ENCODE assay signal across 19 mouse cellular contexts in the genomic region with DNA sequence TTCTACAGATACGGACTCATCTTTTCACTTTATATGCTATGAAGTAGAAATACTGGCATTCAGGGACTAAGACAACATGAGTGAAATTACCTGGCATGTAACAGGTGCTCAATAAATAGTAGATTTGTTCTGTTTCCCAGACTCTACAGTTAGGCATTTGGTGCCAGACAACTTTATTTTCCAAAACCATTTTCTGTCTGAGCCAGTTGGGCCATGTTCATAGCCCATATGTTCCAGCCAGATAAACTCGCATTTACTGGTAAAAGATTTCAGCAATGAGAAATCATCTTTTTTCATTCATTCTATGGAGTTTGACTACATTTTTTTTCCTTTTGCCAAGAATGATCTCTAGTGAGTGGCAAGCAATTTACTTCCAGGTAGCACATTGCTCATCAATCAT.
"Had no signal": no experiment of that assay in that cellular context is flagged by ENCODE, and none has a peak within 500 bp of the region (broad histone marks: within the 10 kb centered on the region; RNA-seq: fewer than 3 reads in every experiment).

No protein-coding gene starts in this region.

- H3K27ac ChIP-seq: kidney, postnatal 0 days; limb, embryonic 10.5 days; limb, embryonic 13.5 days; liver, embryonic 12.5 days; liver, embryonic 15.5 days; lung, embryonic 15.5 days; midbrain, embryonic 12.5 days; midbrain, embryonic 15.5 days; neural tube, embryonic 13.5 days had no signal

- H3K4me2 ChIP-seq: limb, embryonic 13.5 days; liver, embryonic 12.5 days; liver, embryonic 15.5 days; lung, embryonic 15.5 days; midbrain, embryonic 12.5 days; midbrain, embryonic 15.5 days; neural tube, embryonic 13.5 days had no signal

- H3K9ac ChIP-seq: limb, embryonic 13.5 days; liver, embryonic 12.5 days; liver, embryonic 15.5 days; lung, embryonic 15.5 days; midbrain, embryonic 12.5 days; midbrain, embryonic 15.5 days; neural tube, embryonic 13.5 days had no signal

- DNase-seq: kidney, adult 18-20 months; kidney, postnatal 25 days; liver; lung, adult 18-20 months; lung, postnatal 10 days; lung, postnatal 4 days; thymus, adult 2 months; thymus, postnatal 14 days; thymus, postnatal 4 days had no signal

- H3K36me3 ChIP-seq: limb, embryonic 10.5 days; limb, embryonic 13.5 days; liver, embryonic 12.5 days; liver, embryonic 15.5 days; lung, embryonic 15.5 days; midbrain, embryonic 12.5 days; midbrain, embryonic 15.5 days; neural tube, embryonic 13.5 days had no signal

- H3K27me3 ChIP-seq: limb, embryonic 13.5 days; liver, embryonic 12.5 days; liver, embryonic 15.5 days; lung, embryonic 15.5 days; midbrain, embryonic 12.5 days; midbrain, embryonic 15.5 days; neural tube, embryonic 13.5 days had no signal

- H3K4me1 ChIP-seq: limb, embryonic 10.5 days; limb, embryonic 13.5 days; liver, embryonic 12.5 days; liver, embryonic 15.5 days; lung, embryonic 15.5 days; midbrain, embryonic 12.5 days; midbrain, embryonic 15.5 days; neural tube, embryonic 13.5 days had no signal

- H3K4me3 ChIP-seq: limb, embryonic 10.5 days; limb, embryonic 13.5 days; liver, embryonic 12.5 days; liver, embryonic 15.5 days; lung, embryonic 15.5 days; midbrain, embryonic 12.5 days; midbrain, embryonic 15.5 days; myocyte; neural tube, embryonic 13.5 days had no signal

- H3K9me3 ChIP-seq: limb, embryonic 10.5 days; limb, embryonic 13.5 days; liver, embryonic 12.5 days; liver, embryonic 15.5 days; lung, embryonic 15.5 days; midbrain, embryonic 12.5 days; midbrain, embryonic 15.5 days; neural tube, embryonic 13.5 days had no signal

- ATAC-seq: liver, embryonic 12.5 days; midbrain, embryonic 15.5 days had no signal
